Mouse (Mus musculus): ENCODE measurements around the gene Slc2a6. TPM values are rescaled to one million over a fixed set of nuclear protein-coding genes. Genes with fewer than 3 reads are reported as not detected.
A peak's percentile ranks its signal among the peaks of the same experiment; 100 is the strongest.

The Slc2a6 gene
- under 1 TPM; 0.16 to 0.27 TPM for total RNA-seq (2021)
- long read RNA-seq, experiment 1, partial matches to known transcripts: 0 of 1 reads
- long read RNA-seq, experiment 1, other reads (novel, unspliced or antisense): 0 of 1 reads
- long read RNA-seq, experiment 2: 0 reads

- peak; percentile 80 for DNase-seq
These were observed at the start of gene Slc2a6 for GRCm38 (mm10) chr2:27027618-27028436. TSS of gene Slc2a6 (minus strand) at chr2:27027998.

DNA sequence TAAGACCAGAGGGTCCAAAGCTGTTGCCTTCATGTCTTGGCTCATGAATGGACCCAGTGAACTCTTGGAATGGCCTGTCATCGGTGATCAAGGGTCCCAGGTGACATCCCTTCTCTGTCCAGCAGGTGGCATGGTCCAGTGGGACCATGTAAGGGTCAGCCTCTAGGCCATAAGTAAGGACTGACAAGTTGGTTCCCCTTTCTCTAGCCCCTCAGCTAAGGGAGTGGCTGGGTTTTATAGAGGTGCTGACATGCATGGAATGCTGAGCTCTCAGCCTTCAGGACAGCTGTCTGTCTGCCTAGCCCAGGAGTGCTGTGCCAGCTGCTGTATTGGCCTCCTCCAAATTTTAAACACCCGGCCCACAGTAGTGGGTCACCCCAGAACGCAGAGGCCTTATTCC lies 47.7 kb upstream of the Slc2a6 start:
- peak; percentile 54 for DNase-seq

- peak; percentile 64 for DNase-seq
These were observed 47.0 kb upstream of the Slc2a6 start for GRCm38 (mm10) chr2:27074804-27075203.

DNA sequence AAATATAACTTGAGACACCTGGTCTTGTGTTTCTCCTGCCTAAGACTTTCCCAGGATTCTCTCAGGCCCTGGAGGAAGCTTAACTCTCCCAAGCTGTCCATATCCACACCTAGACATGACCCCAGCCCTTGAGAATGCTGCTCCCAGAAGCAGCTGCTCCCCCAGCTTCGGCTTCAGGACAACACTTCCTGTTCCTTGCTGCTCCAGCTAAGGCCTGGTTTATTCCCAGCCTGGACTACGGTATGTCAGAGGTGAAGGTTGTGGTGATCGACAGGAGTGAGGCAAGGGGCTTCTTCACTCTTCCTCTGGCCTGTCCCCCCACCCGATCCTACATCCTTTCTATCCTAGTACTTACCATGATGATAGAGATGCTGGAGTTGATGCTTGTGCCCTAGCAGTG lies 45.6 kb upstream of the Slc2a6 start:
- DNase-seq: no peak

GRCm38 (mm10) chr2:27071978-27072377 lies 44.2 kb upstream of the Slc2a6 start, which contains the start of gene Mymk:
TSS of gene Mymk (minus strand) at chr2:27072179.
- no peak for DNase-seq

- DNase-seq: peak; percentile 72
These were observed 43.3 kb upstream of the Slc2a6 start for GRCm38 (mm10) chr2:27071137-27071536.

GRCm38 (mm10) chr2:27070247-27070813 lies 42.5 kb upstream of the Slc2a6 start:
- DNase-seq: no peak

- no peak for DNase-seq
These were observed 41.8 kb upstream of the Slc2a6 start for GRCm38 (mm10) chr2:27069646-27070045.

DNA sequence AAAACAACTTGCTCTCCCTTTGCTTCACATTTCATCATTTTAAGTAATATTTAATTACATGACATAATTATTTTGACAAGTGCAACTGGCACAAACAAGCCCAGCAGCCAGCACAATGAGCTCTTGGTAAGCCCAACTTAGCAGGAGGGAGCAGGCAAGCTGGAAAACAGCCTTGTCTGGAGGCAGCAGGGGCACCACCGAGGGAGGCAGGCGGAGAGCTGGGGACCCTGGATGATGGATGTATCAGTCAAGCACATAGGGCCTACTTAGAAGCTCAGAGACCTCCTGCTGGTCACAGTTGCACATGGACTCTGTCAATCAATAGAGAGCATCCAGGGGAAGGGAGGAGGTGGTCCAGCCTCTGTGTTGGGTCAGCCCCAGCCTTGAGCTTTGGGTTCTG lies 40.2 kb upstream of the Slc2a6 start:
- DNase-seq: no peak

GRCm38 (mm10) chr2:27067124-27067523 lies 39.3 kb upstream of the Slc2a6 start:
- no peak for DNase-seq

GRCm38 (mm10) chr2:27059187-27059586 lies 31.4 kb upstream of the Slc2a6 start:
- no peak for DNase-seq

- DNase-seq: no peak
These were observed 31.0 kb upstream of the Slc2a6 start for GRCm38 (mm10) chr2:27058751-27059150.

GRCm38 (mm10) chr2:27058251-27058650 lies 30.5 kb upstream of the Slc2a6 start:
- DNase-seq: no peak

GRCm38 (mm10) chr2:27049408-27049807 lies 21.6 kb upstream of the Slc2a6 start:
- no peak for DNase-seq

- DNase-seq: peak; percentile 67
These were observed 18.4 kb upstream of the Slc2a6 start for GRCm38 (mm10) chr2:27045979-27046770.

DNA sequence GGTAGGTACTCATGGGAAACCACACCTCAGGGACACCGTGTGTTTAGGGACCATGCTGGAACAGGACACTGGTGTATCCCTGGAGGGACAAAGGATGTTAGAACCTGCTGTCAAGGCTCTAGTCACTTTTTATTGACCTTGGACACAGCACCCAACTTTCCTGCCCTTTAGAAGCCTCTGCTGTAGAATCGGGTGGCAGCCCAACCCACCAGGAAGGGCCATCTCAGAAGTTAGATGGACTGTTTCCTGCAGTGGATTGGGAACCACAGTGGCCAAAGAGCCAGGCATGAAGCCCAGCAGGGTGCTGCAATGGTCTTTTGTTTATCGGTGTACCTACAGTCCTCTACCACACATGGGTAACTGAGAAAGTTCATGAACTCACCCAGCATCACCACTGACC lies 16.8 kb upstream of the Slc2a6 start:
- DNase-seq: no peak

GRCm38 (mm10) chr2:27044166-27044565 lies 16.4 kb upstream of the Slc2a6 start:
- DNase-seq: peak; percentile 48

DNA sequence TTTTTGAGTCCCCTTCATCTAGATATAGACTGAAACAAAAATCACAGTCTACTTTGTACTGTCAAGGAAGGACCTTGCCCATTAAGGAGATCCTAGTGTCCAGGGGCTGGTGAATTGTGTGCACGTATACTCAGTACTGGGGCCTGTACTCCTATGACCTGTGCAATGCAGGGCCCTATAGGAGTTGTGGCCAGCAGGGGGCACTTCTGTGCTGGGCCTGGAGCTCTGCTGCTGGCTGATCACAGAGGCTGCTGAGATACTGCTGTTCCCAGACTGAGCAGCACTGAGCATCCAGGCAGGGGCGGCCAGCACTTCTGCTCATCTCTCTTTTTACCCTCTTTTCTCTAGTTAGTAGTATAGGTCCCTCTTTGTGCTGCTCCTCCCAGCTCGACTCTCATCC lies 15.7 kb upstream of the Slc2a6 start:
- DNase-seq: peak; percentile 91

- no peak for DNase-seq
These were observed 14.5 kb upstream of the Slc2a6 start for GRCm38 (mm10) chr2:27042131-27042844.

GRCm38 (mm10) chr2:27039286-27039685 lies 11.5 kb upstream of the Slc2a6 start:
- DNase-seq: no peak

DNA sequence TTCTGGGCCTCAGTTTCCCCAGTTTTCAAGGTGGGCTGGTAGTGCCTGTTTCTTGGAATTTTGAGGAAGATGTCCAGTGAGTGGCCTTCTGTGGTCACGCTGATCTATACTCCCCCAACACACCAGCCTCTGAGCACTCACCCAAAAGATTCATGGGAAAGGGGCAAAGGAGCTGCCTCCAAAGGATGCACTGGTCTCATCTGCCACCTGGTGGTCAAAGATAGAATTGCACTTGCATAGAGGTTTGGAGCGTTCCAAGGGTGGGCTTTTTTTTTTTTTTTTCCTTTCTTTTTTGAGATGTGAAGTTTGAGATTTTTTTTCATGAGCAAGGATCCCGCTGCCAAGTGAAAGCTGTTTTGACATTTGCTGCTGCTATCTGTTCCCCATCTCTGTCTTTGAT lies 10.8 kb upstream of the Slc2a6 start:
- DNase-seq: peak; percentile 75

GRCm38 (mm10) chr2:27037008-27037407 lies 9.2 kb upstream of the Slc2a6 start:
- no peak for DNase-seq
